Mouse (Mus musculus) liver, embryonic 15.5 days (tissue): ENCODE measurements around the gene Hand1. TPM values are rescaled to one million over a fixed set of nuclear protein-coding genes. Genes with fewer than 3 reads are reported as not detected.

Experiments
- polyA plus RNA-seq: library from polyadenylated mRNA; unstranded; fragments of >200 nt; fragmentation: Nextera tagmentation; extraction: Ambion mirVana; gene quantifications from 2 replicates; pipeline ENCODE4 v1.2.1, GENCODE M21; 2015

The Hand1 gene
- polyA plus RNA-seq, 1 experiment from 2014 or later = 0.06 TPM

Other genes starting within 250 kb of the Hand1 start
- 27.1 and 30.9 TPM in 2 replicates for gene Galnt10, start 187.4 kb downstream of the Hand1 start, polyA plus RNA-seq
- 2.8 and 3.1 TPM in 2 replicates for gene Sap30l, start 31.2 kb downstream of the Hand1 start, polyA plus RNA-seq
- 17.3 and 19.8 TPM in 2 replicates for gene Larp1, start 176.2 kb upstream of the Hand1 start, polyA plus RNA-seq